Mouse (Mus musculus) adrenal gland, adult 8-10 months (tissue): ENCODE data around the gene Poc1a. TPM values are rescaled to one million over a fixed set of nuclear protein-coding genes. Genes with fewer than 3 reads are reported as not detected.
A peak's percentile ranks its signal among the peaks of the same experiment; 100 is the strongest.

Experiments
- DNase-seq: peaks from one replicate; pipeline ENCODE4 v3.0.0; 2022
- total RNA-seq, 4 experiments: library from RNA; stranded (reverse); gene quantifications; 2 replicates each; pipeline ENCODE4 v1.2.4; 2022

Gene Poc1a
- 1 to 10 TPM; 3.9 to 6.5 (median 5.5) TPM for total RNA-seq

DNA sequence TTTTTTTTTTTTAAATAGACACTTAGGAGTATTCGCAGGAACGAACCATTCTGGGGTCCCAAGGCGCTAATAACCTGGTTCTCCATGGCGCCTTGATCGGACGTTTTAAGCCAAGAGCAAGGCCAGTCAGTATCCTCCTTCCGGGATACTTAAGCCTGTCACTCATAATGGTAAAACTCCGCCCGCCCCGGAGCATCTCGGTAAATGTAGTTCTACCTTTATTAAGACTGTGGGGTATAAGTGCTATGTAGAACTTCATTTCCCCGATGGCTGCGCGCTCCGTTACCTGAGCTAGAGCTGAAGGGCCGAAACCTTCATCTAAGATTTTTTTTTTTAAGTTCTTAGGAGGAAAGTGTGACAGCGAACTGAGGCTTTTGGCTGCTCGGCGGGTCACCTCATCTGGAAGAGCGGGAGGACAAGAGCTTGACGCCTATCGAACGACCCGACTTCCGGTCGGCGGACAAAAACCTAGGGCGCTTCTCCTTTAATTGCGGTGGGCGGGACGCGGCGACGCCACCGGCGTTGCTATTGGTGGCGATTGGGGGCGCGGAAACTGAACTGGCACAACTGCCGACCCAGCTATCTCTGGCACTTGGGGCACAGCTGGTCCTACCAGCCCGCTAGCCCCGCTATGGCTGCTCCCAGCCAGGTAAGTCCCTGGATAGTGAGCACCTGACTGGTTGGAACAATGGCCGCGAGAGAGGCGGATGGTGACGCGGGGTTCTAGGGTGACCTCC lies at the start of gene Poc1a:
Gene Poc1a, plus strand, starts transcription at position 254 of the 737 bp plus-strand sequence.
- DNase-seq: peak; percentile 93

DNA sequence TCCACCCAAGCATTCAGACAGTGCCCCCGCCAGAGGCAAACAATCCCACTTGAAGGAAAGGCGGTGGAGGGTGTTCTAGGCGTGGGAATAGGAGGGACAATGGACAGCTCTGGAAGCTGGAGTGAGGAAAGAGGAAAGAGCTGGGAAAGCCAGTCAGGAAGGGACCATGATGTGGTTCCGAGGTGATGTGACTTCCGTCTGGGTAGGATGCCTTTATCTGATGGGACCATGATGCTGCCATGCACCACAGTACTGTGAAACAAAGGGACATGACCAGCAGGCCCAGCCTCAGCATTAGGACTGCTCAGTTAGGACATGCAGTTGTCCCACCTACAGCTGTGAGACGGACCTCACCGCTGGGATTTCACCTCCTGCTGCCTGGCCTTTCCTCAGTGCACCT lies 49.6 kb upstream of the Poc1a start:
- DNase-seq: no peak

DNA sequence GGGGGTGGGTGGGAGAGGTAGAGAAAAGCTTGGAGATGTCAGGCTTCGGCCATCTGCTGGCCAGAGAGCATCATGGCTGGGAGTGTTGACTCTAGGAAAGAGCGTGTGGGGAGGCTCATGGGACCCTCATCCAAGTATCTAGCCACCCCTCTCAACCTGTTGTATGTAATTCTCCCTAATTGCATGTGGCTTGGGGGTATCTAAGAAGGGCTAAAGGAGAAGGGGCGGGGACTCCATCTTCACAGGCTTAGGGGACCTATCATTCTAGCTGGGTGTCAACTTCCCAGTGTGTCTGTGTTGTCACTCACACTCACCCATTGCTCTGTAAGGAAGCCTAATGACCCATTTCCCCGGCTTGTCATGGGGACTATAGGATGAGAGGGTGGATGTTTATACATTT lies 49.0 kb upstream of the Poc1a start:
- no peak for DNase-seq

DNA sequence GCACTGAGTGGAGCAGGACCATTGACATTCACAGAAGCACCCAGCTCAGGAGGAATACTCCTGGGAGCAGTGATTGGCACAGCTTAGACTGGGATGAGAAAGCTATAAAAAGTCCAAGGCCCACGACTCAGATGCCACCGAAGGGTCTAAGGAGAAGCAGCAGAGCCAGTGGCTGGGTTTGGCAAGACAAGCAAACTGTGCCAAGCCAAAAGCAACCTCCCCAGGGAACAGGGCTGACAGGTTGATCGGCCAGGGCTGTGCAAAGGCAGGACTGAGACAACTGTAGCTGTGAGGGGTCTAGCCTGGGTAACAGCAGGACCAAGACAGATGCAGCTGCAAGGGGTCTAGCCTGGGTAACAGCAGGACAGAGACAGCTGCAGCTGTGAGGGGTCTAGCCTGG lies 47.9 kb upstream of the Poc1a start:
- no peak for DNase-seq

DNA sequence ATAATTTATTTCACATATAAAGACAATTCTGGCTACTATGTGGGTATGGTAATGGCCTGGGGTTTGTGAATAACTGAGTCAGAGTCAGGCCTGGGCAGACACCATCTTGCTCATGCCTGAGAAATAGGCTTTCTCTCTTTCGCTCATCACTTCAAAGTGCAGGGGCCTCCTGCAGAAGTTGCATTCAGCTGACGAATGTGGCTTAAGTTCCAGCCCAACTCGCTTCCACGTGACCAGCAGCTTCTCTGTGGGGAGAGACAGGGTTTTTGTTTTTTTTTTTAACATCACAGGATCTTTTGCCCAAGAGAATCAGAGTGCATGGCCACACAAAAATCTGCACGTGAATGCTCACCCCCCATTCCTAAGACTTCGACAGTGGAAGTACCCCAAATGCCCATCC lies 46.9 kb upstream of the Poc1a start:
- DNase-seq: no peak

DNA sequence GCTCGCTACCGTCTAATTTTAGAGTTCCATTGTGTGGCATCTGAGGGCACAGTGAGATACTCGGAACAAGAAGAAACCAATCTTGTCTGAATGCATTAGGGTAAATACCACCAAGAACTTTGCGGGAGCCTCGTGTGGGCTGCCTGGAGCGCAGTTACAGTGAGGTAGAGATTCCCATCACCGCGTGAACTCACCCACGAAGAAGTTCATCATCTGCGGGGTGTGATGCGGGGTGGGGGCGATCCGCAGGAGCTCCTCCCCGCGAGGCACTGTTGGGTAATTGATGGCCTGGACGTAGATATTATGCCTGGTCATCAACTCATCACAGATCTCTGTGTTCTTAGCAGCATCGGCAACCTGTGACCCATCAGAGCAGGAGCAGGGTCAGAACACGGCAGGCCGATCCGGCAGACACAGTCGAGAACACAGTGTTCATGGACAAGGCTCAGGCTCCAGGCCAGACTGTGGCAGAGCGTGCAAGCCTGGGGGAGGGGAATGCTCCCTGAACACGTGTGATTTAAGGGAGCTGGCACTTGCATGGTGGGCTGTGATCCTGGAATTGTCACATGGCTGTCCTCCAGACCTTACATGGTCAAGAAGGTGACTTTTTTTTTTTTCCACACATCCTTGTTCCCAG lies 45.5 kb upstream of the Poc1a start:
- DNase-seq: no peak

DNA sequence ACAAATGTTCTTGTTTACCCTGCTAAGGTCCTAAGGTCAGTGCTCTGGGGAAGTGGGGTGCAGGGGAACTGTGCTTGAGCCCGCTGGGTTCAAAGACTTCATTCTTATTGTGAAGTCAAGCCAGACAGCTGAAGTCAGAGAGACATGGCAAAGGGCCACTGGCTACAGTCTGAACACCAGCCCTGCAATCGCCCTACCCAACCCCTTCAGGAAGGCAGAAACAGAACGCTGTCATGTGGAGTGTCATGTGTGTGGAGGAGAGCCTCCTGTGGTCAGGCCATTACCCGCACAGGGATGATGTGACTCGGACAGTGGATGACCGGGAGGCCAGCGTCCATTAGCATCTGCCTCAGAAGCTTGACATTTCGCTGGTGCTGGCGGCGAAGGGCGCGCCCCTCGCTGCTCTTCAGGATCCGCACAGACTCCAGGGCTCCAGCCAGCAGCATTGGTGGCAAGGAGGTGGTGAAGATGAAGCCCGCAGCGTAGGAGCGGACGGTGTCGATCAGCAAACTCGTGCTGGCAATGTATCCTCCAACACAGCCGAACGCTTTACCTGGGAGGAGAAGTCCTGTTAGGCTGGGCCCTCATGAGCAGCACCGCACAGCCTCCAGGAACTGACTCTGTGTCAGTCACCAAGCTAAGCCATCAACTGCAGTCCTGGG lies 44.6 kb upstream of the Poc1a start:
- no peak for DNase-seq

DNA sequence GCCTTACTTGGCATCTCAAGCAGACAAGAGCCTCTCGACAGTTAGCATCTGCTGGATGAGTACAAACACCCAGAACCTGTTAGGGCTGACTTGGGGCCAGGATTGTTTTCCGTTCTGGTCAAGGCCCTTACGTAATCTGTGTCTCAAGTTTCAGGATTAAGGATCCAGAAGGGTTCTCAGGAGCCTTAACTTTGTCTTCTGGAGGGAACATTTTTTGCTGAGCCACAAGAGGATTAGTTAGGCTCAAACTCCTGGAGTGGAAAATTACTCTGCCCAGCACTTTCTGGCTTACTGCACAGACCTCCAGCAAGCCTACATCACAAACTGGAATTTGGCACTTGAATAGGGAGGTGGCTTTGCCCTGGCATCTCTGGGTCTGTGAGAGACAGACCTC lies 44.0 kb upstream of the Poc1a start:
- DNase-seq: no peak

DNA sequence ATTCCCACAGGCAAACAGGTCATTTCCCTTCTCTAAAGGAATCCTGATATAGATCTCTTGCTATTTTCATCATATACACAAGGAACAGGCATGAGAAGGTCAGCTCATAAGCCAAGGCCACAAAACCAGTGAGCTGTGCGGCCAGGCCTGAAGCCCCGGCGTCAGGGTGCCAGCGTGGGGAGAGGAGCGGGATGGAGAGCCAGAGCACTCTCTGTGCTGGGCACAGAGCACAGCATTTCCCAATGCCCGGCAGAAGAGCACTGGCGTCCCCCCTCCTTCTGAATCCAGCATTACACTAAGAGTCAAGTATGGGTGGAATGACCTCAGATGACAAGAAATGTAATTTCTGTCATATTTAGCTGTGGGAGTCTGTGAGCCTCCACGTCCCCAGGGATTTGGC lies 43.5 kb upstream of the Poc1a start:
- DNase-seq: no peak

DNA sequence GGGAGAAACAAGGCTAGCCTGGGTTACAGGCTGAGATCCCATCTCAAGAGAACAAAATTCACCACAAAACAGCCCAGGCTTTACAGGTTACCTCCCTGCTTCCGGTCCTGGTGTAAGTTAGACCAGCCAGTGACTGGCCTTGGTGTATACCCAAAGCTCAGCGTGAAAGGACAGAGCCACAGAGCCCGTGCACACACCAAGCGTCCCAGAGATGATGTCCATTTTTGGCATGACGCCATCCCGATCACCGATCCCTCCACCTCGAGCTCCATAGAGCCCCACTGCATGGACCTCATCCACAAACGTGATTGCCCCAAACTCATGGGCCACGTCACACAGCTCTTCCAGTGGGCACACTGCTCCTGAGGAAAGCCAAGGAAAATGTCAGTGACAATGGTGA lies 43.0 kb upstream of the Poc1a start:
- DNase-seq: no peak

DNA sequence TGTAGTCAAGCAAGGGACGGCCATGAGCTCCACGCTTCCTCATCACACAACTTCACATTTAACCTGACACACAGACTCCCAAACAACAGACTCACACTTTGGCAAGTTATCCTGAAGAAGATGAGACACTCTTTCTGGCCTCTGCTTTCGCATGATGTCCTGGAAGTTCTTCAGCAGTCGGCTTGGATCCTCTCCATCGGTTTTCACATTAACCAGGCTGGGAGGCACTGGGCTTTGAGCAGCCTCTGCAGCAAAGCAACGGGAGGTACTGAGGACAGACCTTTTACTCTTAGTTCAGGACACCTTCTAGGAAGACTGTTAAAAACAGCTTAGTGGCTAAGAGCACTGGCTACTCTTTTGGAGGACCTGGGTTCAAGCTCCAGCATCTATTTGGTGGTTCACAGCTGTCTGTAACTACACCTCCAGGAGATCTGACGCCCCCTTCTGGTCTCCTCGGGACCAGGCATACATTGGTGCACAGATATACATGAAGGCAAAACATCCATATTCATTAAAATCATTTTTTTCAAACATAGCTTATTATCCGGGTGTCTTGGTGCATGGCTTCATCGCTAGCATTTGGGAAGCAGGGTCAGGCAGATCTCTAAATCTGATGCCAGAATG lies 39.2 kb upstream of the Poc1a start:
- no peak for DNase-seq

DNA sequence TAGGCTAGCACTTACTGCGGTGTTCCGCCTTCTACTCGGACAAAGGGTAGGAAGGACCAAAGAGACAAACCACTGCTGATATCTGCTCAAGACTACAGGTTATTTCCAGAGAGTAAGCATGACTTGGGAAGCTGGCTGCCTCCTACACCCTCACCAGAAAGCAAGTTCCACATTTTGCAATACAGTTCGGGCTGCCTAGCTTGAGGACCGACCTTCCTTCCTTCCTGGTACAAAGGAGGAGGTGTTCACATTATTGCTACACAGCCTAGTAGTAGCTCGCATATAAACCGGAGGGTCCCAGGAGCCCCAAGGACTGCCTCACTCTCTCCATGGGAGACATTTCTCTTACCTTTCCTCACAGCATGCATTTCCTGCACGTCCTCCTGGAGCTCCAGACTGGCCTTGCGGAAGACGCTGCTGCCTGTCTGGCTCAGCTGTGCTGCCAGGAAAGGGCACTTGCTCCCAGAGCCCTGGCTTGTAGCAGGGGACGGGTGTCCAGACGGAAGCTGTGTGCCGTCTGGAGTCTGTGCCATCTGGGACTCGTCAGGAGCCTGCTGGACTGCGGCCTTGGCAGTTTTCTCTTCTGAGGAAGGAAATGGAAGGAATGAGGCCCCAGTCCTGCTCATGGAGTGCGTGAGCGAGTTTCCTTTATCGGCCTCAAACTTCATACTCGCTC lies 37.9 kb upstream of the Poc1a start:
- DNase-seq: no peak

DNA sequence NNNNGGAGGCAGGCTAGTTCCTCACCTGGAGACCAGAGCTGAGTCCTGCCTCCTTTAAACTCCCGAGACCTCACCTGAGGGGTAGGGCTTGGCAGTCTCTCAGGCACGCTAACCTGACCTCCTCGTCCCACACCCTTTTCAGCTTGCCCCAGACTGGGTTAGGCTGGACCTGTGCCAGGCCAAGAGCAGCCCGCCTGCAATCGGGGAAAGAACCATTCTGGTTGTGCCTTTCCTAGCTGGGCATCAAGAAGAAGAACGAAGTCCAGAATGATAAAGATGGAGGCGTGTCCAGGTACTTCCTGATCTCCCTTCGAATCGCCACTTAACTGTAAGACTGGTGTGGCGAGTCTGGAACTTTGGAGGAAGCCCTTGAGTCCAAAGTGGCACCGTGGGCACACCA lies 31.3 kb upstream of the Poc1a start:
- DNase-seq: no peak

DNA sequence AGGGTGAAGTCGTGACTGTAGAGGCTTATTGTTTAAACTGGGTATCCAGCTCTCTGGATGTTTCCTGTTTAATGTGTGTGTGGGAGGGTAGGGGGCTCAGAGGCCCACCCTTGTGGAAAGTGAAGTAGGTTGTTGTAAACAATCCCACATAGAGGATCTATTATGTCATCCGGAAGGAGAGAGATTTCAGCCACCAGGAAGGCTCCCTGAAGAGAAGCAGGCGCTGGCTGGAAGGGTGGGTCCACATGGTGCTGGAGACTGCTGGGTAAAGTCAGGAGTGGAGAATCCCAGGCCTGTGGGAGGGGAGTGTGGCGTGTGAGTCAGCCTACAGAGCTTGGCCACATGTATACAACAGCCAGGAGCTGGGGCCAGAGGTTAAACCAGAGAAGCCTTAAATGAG lies 30.6 kb upstream of the Poc1a start:
- DNase-seq: no peak

DNA sequence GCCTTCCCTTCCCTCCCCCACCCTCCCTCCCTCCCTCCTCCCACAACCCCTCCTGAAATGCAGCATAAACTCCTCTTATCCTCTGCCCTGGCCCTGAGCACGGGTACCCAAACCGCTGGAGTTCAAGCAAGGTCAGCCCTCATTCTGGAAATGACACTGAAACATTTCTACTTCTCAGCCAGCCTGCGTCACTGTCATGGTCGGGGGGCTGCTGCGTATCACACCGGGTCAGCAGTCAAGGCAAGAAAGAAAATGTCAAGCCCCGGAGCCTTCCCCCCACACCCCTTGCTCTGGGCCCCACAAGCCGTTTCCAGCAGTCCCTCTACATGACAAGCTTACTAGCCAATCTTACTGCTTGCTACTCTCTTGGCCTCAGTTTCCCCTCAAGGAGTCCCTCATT lies 29.8 kb upstream of the Poc1a start:
- DNase-seq: no peak

DNA sequence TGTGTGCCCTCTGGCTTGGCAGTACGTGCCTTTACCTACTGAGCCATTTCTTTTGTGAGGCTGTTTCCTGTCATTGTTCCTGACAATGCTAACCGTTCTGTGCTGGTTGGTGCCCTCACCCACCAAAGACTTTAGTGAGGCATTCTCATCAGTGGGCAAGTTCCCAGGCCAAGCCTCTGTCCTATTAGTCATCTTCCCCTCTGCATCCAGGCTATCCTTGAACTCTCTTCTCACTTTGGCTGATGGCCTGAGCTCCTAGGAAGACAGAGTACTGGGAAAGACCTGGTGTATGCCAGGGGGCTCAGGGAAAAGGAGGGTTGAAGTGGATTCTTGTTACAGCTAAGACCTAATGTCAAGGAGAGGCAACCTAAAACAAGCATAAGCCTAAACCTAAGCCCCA lies 26.9 kb upstream of the Poc1a start:
- no peak for DNase-seq

DNA sequence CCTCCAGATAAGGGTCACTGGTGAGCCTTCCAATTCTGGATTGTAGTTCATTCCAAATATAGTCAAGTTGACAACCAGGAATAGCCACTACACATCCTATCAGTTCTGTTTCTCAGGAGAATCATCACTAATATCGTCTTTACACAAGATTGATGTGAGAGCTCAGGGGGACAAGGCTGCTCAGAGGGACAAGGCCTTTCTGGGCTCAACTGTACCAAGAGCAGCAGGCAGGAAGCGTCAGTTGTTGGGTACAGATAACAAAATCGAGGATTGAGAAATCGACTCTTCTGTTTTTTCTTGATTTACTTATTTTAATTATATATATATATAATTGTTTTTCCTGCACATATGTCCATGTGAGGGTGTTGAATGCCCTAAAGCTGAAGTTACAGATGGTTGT lies 22.4 kb upstream of the Poc1a start:
- no peak for DNase-seq

DNA sequence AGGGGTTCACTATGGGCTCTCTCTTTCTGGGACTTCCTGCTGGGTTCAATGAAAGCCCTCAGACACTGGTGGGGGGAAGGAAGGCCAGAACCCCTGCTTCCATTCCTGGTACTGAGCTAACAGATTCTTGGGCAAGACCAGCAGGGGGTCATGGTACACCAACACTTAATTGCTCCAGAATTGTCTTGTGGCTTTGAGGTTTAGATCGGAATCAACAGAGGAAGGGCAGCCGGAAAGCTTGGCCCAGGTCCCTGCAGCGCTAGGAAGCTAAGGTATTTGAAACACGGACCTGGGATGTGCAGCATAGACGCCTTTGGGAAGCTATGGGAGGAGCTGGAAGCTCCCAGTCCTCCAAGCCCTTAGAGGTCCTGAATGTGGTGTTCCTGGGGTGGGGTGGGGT lies 21.9 kb upstream of the Poc1a start:
- DNase-seq: no peak

DNA sequence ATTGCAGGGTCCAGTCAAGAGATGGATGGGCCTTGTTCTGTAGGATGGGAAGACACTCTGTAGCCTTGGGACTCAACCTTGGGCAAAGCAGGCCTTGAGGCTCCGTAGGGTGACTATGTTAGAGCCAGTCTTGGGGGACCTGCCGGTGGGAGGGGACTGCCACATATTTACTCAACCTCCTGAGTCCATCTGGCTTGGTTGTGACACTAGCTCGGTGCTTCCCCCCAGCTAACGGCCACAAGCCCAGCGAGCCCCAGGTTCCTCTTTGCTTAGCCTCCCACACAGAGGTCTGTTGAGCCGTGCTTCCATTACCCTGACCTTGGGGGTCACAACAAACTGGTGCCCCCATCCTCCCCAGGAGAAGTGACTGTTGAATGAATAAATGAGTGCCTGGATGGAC lies 19.8 kb upstream of the Poc1a start:
- no peak for DNase-seq

DNA sequence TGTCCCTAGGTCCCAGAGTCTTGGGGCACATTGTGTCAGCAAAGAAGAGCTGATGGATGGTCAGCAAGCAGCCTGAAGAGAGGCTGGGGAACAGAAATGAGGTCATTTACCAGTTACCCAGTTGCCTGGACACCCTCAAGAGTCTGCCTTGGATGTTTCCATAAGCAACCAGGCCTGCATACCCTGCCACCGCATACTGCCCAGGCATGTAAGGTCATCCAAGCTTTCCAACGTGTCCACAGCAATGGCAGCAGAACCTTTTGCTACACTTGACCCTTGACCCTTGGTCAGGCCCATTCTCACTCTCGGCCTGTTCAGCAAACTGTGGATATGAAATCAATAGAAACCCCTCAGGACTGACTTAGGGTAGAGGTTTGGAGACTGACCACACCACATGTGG lies 19.4 kb upstream of the Poc1a start:
- DNase-seq: no peak

DNA sequence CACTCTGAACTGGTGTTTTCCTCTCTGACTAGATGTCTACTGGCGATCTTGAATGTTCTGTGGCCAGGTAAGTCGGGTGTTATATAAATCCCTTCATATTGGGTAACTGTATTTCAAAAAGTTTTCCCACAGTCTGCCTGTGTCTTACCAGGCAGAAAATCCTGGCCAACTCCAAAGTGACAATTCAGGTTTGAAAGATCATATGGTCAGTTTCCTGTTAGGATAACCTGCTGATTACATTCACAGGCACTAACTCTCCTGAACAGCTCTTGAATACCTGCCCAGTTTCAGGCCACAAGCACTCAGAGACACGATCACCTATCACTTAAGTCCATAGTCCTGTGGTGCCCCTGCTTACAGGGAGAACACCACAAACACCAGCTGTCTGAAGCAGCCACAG lies 18.8 kb upstream of the Poc1a start:
- no peak for DNase-seq

DNA sequence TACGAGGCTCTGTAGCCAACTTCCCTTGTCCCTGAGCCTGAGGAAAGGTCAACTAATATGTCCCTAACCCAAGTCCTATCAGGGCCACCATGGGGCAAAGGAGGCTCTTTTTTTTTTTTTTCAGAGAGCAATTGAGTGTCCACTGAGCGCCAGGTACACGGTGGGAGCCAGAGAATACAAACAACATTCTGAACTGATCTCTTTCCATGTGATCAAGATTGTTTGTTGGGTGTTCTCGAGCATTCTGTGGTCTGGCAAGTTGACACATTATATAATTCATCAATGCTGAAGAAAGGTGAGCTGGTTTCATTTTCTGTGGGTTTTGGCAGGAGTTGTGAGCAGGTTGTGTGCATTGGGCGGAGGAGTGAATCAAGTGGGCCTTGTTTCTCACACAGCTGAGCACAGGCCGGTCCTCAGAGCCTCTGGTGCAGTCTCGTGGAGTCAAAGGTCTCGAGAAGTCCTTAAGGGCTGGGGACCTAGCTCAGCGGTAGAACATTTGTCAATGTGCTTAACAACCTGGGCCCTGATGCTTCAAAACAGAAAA lies 17.4 kb upstream of the Poc1a start:
- no peak for DNase-seq
